Mouse (Mus musculus): ENCODE data around the gene Fntb. TPM values are rescaled to one million over a fixed set of nuclear protein-coding genes. Genes with fewer than 3 reads are reported as not detected.

Gene Fntb
- polyA plus RNA-seq, 1 experiment = 29.0 TPM

DNA sequence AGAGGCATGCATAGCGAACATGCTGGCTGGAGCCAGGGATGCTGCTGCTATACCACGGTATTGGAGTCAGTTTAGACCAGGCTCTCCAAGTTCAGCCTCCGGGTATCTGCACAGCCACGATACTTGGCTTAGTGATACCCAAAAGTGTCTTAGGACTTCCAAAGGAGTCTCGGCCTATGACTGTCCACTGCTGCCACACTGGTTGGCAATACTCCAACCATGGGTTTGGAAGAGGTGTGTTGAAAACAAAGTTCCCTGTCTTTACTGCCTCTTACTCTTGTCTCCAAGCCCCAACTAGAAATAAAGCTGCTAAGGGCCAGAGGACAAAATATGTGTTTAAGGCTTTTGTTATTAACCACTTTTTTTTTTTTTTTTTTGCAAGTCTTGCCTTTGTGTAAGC is 45.1 kb downstream of the Fntb start:
- H3K4me1 ChIP-seq (ENCODE audit: control insufficient read depth, insufficient read depth, low read length) = no peaks in the 10 kb centered on the region
- WGBS = 82% methylated on average over 5 of the region's 5 CpGs
- H3K4me3 ChIP-seq (replicated peaks; ENCODE audit: extremely low read depth, low read depth, low read length) = no peak overlapping the region
- DNase-seq = no peak
- no peak for TF ChIP-seq POLR2A (IDR thresholded peaks at IDR 0.05; ENCODE audit: borderline replicate concordance, extremely low read depth, low read depth, low read length)
- TF ChIP-seq CTCF (IDR thresholded peaks at IDR 0.05; ENCODE audit: insufficient read depth, low read length) = no peak

DNA sequence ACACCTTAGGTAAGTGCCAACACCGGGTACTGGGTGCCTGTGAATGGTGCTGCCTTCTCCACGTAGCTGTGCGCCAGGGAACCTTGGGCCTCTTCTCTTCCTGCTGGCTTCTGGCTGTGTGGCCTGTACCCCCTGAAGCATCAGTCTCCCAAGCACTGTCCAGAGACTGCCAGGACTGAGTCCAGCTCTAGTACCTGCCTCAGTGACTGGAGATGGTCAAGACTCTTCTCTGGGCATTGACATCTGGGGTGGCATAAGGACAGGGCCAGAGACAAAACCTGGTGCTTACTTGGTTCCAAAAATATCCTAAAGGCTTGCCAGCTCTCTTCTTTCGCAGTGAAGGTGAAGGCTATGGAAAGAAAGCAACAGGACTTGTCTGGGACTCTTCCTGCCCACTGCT is 45.6 kb downstream of the Fntb start:
- TF ChIP-seq CTCF (IDR thresholded peaks at IDR 0.05; ENCODE audit: insufficient read depth, low read length) = no peak
- TF ChIP-seq POLR2A (IDR thresholded peaks at IDR 0.05; ENCODE audit: borderline replicate concordance, extremely low read depth, low read depth, low read length) = no peak
- Histone ChIP-seq H3K4me3 (replicated peaks; ENCODE audit: extremely low read depth, low read depth, low read length) (no peak overlapping the region), H3K4me1 (ENCODE audit: control insufficient read depth, insufficient read depth, low read length) (no peaks in the 10 kb centered on the region)
- no peak for DNase-seq
- 90% methylated on average over 4 of the region's 4 CpGs for WGBS

DNA sequence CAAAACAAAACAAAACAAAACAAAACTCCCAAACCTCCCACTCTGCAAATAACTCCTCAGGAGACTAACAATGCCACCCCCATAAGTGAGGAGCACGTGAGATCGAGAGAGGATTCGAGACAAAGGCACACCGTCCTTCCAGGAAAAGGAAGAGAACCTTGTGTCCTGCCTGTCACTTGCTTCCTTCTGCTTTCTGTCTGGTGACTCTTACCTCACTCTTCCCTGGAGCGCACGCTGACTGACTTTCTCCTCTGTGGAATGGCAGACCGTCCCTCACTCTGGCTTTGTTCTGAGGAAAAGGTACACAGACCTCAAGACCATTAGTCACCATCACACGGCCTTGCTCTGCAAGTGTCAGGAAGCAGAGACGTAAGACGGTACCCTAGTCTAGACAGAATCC is 48.2 kb downstream of the Fntb start:
- H3K4me1 ChIP-seq (ENCODE audit: control insufficient read depth, insufficient read depth, low read length) = no peaks in the 10 kb centered on the region
- no peak overlapping the region for H3K4me3 ChIP-seq (replicated peaks; ENCODE audit: extremely low read depth, low read depth, low read length)
- TF ChIP-seq POLR2A (IDR thresholded peaks at IDR 0.05; ENCODE audit: borderline replicate concordance, extremely low read depth, low read depth, low read length) (no peak), CTCF (IDR thresholded peaks at IDR 0.05; ENCODE audit: insufficient read depth, low read length) (no peak)
- 42% methylated on average over 10 of the region's 10 CpGs for WGBS
- no peak for DNase-seq

DNA sequence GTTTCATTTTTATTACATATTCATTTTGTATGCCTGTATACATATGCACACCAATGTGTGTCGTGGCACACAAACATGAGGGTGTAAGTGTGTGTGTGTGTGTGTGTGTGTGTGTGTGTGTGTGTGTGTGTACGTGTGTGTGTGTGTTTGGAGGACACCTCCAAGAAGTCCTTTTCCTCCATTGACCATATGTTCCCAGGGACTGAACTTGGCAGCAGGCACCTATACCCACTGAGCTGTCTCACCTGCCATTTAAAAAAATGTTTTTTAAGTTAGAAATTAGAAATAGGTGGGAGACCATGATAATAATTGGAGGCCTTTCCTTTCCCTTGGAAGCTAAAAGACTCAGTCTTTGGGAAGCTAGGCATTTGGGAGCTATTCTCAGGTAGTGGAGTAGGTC is 48.7 kb downstream of the Fntb start:
- Histone ChIP-seq H3K4me3 (replicated peaks; ENCODE audit: extremely low read depth, low read depth, low read length) (no peak overlapping the region), H3K4me1 (ENCODE audit: control insufficient read depth, insufficient read depth, low read length) (no peaks in the 10 kb centered on the region)
- DNase-seq = no peak
- 87% methylated on average over 2 of the region's 2 CpGs for WGBS
- TF ChIP-seq POLR2A (IDR thresholded peaks at IDR 0.05; ENCODE audit: borderline replicate concordance, extremely low read depth, low read depth, low read length) = no peak

DNA sequence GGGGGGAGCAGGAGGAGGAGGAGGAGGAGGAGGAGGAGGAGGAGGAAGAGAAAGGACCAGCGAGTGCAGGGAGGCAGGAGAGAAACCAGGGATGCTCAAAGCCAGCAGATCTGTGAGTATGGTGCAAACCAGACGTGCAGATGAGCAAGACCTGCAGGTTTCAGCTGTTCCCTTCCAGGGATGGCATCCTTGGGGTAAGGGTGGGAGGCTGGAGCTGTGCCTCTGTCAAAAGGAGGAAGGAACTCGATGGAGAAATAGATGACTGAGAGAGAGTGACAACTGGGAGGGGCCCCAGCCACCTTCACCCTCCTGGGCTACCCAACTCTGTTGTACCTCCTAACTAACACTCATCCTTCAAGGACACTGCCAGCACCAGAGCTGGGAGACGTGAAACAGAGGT is 51.3 kb downstream of the Fntb start:
- WGBS = 49% methylated on average over 4 of the region's 4 CpGs
- no peak for DNase-seq
- H3K4me3 ChIP-seq (replicated peaks; ENCODE audit: extremely low read depth, low read depth, low read length) = no peak overlapping the region
- no peaks in the 10 kb centered on the region for H3K4me1 ChIP-seq (ENCODE audit: control insufficient read depth, insufficient read depth, low read length)
- TF ChIP-seq CTCF (IDR thresholded peaks at IDR 0.05; ENCODE audit: insufficient read depth, low read length) = no peak

DNA sequence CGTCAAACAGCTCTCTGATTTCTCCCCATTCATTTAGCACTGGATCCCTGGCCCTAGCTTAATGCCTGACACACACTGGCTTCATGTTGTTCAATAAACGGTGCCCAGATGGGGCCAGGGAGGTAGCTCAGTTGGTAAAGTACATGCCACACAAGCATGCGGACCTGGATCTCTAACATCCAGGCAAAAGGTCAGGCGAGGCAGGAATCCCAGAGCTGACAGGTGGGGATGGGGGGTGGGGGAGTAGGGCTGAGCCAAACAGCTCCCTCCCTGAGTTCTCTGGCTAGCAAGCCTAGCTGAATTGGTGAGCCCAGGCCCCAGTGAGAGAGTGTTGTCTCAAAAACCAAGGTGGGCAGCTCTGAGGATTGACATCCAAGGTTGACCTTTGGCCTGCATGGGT is 51.8 kb downstream of the Fntb start:
- Histone ChIP-seq H3K4me1 (ENCODE audit: control insufficient read depth, insufficient read depth, low read length) (no peaks in the 10 kb centered on the region), H3K4me3 (replicated peaks; ENCODE audit: extremely low read depth, low read depth, low read length) (no peak overlapping the region)
- 51% methylated on average over 4 of the region's 4 CpGs for WGBS
- no peak for DNase-seq
- TF ChIP-seq POLR2A (IDR thresholded peaks at IDR 0.05; ENCODE audit: borderline replicate concordance, extremely low read depth, low read depth, low read length) (no peak), CTCF (IDR thresholded peaks at IDR 0.05; ENCODE audit: insufficient read depth, low read length) (no peak)

DNA sequence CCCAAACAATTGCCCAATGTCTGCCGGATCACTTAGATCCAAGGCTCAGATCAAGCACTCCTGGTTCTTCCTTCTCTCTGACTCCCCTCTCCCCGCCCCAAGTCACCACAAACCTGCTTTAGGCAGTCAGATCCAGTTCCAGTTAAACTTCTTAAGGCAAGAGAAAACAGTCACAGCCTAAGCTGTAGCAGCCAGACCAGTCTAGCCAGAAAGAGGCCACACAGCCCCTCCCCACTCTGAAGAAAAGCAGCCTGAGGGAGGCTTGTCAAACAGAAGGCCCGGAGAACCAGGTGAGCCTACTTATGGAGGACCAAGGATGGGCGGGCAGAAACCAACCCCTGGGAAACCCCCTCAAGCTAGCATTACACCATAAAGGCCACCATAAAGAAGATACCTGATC is 52.7 kb downstream of the Fntb start:
- Histone ChIP-seq H3K4me1 (ENCODE audit: control insufficient read depth, insufficient read depth, low read length) (peaks cover 3% of the 10 kb centered on the region; the same call in 1 of the 2 replicates), H3K4me3 (replicated peaks; ENCODE audit: extremely low read depth, low read depth, low read length) (no peak overlapping the region)
- DNase-seq = peak; percentile 54
- TF ChIP-seq POLR2A (IDR thresholded peaks at IDR 0.05; ENCODE audit: borderline replicate concordance, extremely low read depth, low read depth, low read length) = no peak
- 66% methylated on average over 4 of the region's 4 CpGs for WGBS

DNA sequence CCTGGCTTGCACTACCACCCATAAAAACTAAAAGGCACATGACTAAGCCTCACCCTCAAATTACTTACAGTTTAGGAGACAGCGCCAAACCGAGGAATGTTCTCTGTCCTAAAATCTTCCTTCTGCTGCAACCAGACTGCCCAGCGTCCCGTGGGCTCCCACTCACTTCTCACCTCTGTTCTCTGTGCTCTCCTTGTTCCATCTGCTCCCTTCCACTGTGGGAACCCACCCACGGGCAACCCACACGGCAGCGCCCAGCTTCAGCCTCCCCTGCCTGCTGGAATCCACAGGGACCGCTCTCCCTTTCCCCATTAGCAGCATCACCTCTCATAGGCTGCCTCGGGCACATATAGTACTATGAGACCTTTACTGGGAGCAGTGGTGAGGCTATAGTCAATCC is 53.5 kb downstream of the Fntb start:
- H3K4me1 ChIP-seq (ENCODE audit: control insufficient read depth, insufficient read depth, low read length) = peaks cover 3% of the 10 kb centered on the region; the same call in 1 of the 2 replicates
- 77% methylated on average over 9 of the region's 9 CpGs for WGBS
- H3K4me3 ChIP-seq (replicated peaks; ENCODE audit: extremely low read depth, low read depth, low read length) = no peak overlapping the region
- DNase-seq = no peak
- TF ChIP-seq CTCF (IDR thresholded peaks at IDR 0.05; ENCODE audit: insufficient read depth, low read length) (no peak), POLR2A (IDR thresholded peaks at IDR 0.05; ENCODE audit: borderline replicate concordance, extremely low read depth, low read depth, low read length) (no peak)

DNA sequence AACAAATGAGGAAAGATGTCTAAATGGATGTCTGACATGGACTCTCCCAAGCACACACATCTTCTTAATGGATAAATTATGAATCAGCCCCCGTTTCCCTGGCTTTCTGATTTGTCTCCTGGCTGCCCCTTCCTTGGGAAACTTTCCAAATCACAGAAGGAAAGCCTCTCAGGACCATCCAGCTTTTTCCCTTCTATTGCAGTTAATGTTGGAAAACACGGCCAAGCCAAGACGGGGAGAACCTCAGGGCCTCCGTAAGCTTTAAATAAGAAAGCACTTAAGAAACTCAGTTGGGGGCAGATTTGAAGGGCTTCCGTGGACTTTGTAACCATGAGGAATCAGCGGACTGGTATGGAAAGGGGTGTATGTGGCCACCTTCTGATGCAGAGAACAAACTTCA is 54.4 kb downstream of the Fntb start:
- Histone ChIP-seq H3K4me1 (ENCODE audit: control insufficient read depth, insufficient read depth, low read length) (peaks cover 3% of the 10 kb centered on the region; the same call in 1 of the 2 replicates), H3K4me3 (replicated peaks; ENCODE audit: extremely low read depth, low read depth, low read length) (no peak overlapping the region)
- no peak for DNase-seq
- 53% methylated on average over 6 of the region's 6 CpGs for WGBS
- TF ChIP-seq POLR2A (IDR thresholded peaks at IDR 0.05; ENCODE audit: borderline replicate concordance, extremely low read depth, low read depth, low read length) (no peak), CTCF (IDR thresholded peaks at IDR 0.05; ENCODE audit: insufficient read depth, low read length) (no peak)

DNA sequence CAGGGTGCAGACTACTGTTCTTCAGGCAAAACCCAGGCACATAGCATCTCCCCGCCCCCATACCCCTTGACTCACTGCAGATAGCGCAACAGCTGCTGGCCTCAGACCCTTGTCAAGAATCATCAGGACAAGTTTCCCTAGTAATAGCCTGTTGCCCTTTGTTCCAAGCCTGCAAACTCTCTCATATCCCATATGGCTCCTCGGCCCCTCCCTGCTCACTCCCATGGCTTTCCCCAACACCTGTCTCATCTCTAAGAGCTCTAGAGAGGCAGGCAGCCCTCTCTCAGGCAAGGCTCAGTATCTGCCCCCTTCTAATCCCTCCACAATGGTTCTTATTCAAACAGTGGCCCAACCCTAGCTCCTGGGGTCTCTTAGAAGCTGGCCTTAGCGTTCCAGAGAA is 55.2 kb downstream of the Fntb start:
- DNase-seq = no peak
- TF ChIP-seq CTCF (IDR thresholded peaks at IDR 0.05; ENCODE audit: insufficient read depth, low read length) = no peak
- 64% methylated on average over 4 of the region's 4 CpGs for WGBS
- Histone ChIP-seq H3K4me1 (ENCODE audit: control insufficient read depth, insufficient read depth, low read length) (peaks cover 3% of the 10 kb centered on the region; the same call in 1 of the 2 replicates), H3K4me3 (replicated peaks; ENCODE audit: extremely low read depth, low read depth, low read length) (no peak overlapping the region)
